Mouse (Mus musculus) heart, embryonic 11.5 days (tissue): ENCODE data around the gene Setmar. TPM values are rescaled to one million over a fixed set of nuclear protein-coding genes. Genes with fewer than 3 reads are reported as not detected.
"Not testable (repeated sequence)": the region's sequence is repeated elsewhere in the genome, so short reads cannot be mapped to it uniquely, and the experiment has no call there.

Experiments used
- ATAC-seq: fragments of 200-750 bp; cut with Nextera tagmentation; replicated peaks from 2 replicates; pipeline ENCODE4 v1.8.0; 2017; ENCODE audit warnings: moderate library complexity; ENCODE audit not compliant: insufficient number of reproducible peaks, low FRiP score, low TSS enrichment
- H3K27ac ChIP-seq: fragments of 300-500 bp; sonication (generic); 2 replicates; pipeline ENCODE4 v1.5.1; 2014; ENCODE audit warnings: mild to moderate bottlenecking, low read depth, low read length
- H3K27me3 ChIP-seq: fragments of 300-500 bp; sonication (generic); 2 replicates; pipeline ENCODE4 v1.6.1; 2014; ENCODE audit warnings: mild to moderate bottlenecking, low read length, mixed read lengths; ENCODE audit not compliant: control insufficient read depth, insufficient read depth
- H3K36me3 ChIP-seq: fragments of 300-500 bp; sonication (generic); 2 replicates; pipeline ENCODE4 v1.6.1; 2014; ENCODE audit warnings: mild to moderate bottlenecking, low read length, moderate library complexity, mixed read lengths; ENCODE audit not compliant: control insufficient read depth, insufficient read depth
- H3K4me1 ChIP-seq: fragments of 300-500 bp; sonication (generic); 2 replicates; pipeline ENCODE4 v1.6.1; 2014; ENCODE audit warnings: low read length; ENCODE audit not compliant: control insufficient read depth, insufficient read depth
- H3K4me2 ChIP-seq: fragments of 300-500 bp; sonication (generic); 2 replicates; pipeline ENCODE4 v1.6.1; 2014; ENCODE audit warnings: mild to moderate bottlenecking, moderate library complexity
- H3K4me3 ChIP-seq: fragments of 300-500 bp; sonication (generic); 2 replicates; pipeline ENCODE4 v1.5.1; 2014; ENCODE audit warnings: low read depth, low read length
- H3K9ac ChIP-seq: fragments of 300-500 bp; sonication (generic); 2 replicates; pipeline ENCODE4 v1.6.1; 2014; ENCODE audit warnings: mild to moderate bottlenecking, low read depth, low read length, moderate library complexity
- H3K9me3 ChIP-seq: fragments of 300-500 bp; sonication (generic); replicated peaks from 2 replicates; pipeline ENCODE4 v1.6.1; 2016; ENCODE audit warnings: low read length; ENCODE audit not compliant: control insufficient read depth
- WGBS: fragments of 180-500 bp; shearing (Covaris S2); extraction: QIAGEN DNeasy Blood & Tissue Kit; methylation state at CpG from one replicate; pipeline ENCODE4 v1.1.7; 2014; ENCODE audit not compliant: insufficient replicate concordance; 5-methylcytosine and 5-hydroxymethylcytosine counted together
- polyA plus RNA-seq: library from polyadenylated mRNA; unstranded; fragments of >200 nt; fragmentation: Nextera tagmentation; extraction: Ambion mirVana; gene quantifications from 2 replicates; pipeline ENCODE4 v1.2.1, GENCODE M21; 2014

The Setmar gene
- polyA plus RNA-seq, result 6.6 TPM in 2 replicates

GRCm38 (mm10) chr6:108064918-108065526 is at the start of gene Setmar:
Gene Setmar, plus strand, starts transcription at chr6:108065045.
- peak; percentile 98 for ATAC-seq
- Histone ChIP-seq H3K27me3 (no peaks in the 10 kb centered on the region), H3K9ac (peak within 1 kb of the TSS; percentile 75), H3K36me3 (no peaks in the 10 kb centered on the region), H3K9me3 (no peaks in the 10 kb centered on the region), H3K4me1 (no peaks in the 10 kb centered on the region), H3K4me3 (peak within 1 kb of the TSS; percentile 59), H3K4me2 (peak within 1 kb of the TSS; percentile 68), H3K27ac (peak within 1 kb of the TSS; percentile 86)
- 1% methylated on average over 24 of the region's 24 CpGs for WGBS

- Histone ChIP-seq H3K9ac (no peak overlapping the region), H3K4me3 (no peak overlapping the region), H3K36me3 (no peaks in the 10 kb centered on the region), H3K9me3 (no peaks in the 10 kb centered on the region), H3K27ac (no peak overlapping the region), H3K27me3 (no peaks in the 10 kb centered on the region), H3K4me1 (no peaks in the 10 kb centered on the region), H3K4me2 (no peak overlapping the region)
- WGBS, result 81% methylated on average over 5 of the region's 5 CpGs
- ATAC-seq, result no peak
Measured at GRCm38 (mm10) chr6:108021646-108022045, 43.2 kb upstream of the Setmar start.

GRCm38 (mm10) chr6:108055041-108055440 is 9.8 kb upstream of the Setmar start:
- 8% methylated on average over 2 of the region's 2 CpGs for WGBS
- not testable (repeated sequence) for ATAC-seq, H3K4me2 ChIP-seq

GRCm38 (mm10) chr6:108055946-108056345 is 8.9 kb upstream of the Setmar start:
- H3K27me3 ChIP-seq, result no peaks in the 10 kb centered on the region
- WGBS, result 76% methylated on average over 3 of the region's 3 CpGs
- no peaks in the 10 kb centered on the region for H3K9me3 ChIP-seq
- H3K36me3 ChIP-seq, result no peaks in the 10 kb centered on the region
- no peak for ATAC-seq
- no peak overlapping the region for H3K4me2 ChIP-seq
- no peak overlapping the region for H3K27ac ChIP-seq
- H3K4me1 ChIP-seq, result no peaks in the 10 kb centered on the region
- no peak overlapping the region for H3K9ac ChIP-seq
- H3K4me3 ChIP-seq, result no peak overlapping the region

More at GRCm38 (mm10) chr6:108055041-108055440, 9.8 kb upstream of the Setmar start:
- not testable (repeated sequence) for H3K4me1 ChIP-seq, H3K4me3 ChIP-seq, H3K9me3 ChIP-seq, H3K27ac ChIP-seq, H3K9ac ChIP-seq, H3K27me3 ChIP-seq, H3K36me3 ChIP-seq

GRCm38 (mm10) chr6:108057353-108057752 is 7.5 kb upstream of the Setmar start:
- Histone ChIP-seq H3K27me3 (no peaks in the 10 kb centered on the region), H3K4me3 (no peak overlapping the region), H3K36me3 (no peaks in the 10 kb centered on the region), H3K9me3 (no peaks in the 10 kb centered on the region), H3K9ac (no peak overlapping the region), H3K4me2 (no peak overlapping the region), H3K4me1 (no peaks in the 10 kb centered on the region), H3K27ac (no peak overlapping the region)
- WGBS, result 49% methylated on average over 4 of the region's 4 CpGs
- ATAC-seq, result no peak

GRCm38 (mm10) chr6:108058066-108058465 is 6.8 kb upstream of the Setmar start:
- no peaks in the 10 kb centered on the region for H3K4me1 ChIP-seq
- H3K27ac ChIP-seq, result no peak overlapping the region
- no peak overlapping the region for H3K4me2 ChIP-seq
- WGBS, result 83% methylated on average over 5 of the region's 5 CpGs
- H3K9ac ChIP-seq, result no peak overlapping the region
- no peaks in the 10 kb centered on the region for H3K27me3 ChIP-seq
- ATAC-seq, result no peak
- no peaks in the 10 kb centered on the region for H3K9me3 ChIP-seq
- no peak overlapping the region for H3K4me3 ChIP-seq
- H3K36me3 ChIP-seq, result no peaks in the 10 kb centered on the region

- Histone ChIP-seq H3K9ac (no peak overlapping the region), H3K4me3 (no peak overlapping the region), H3K9me3 (no peaks in the 10 kb centered on the region), H3K27ac (no peak overlapping the region), H3K4me1 (no peaks in the 10 kb centered on the region), H3K27me3 (no peaks in the 10 kb centered on the region), H3K4me2 (no peak overlapping the region), H3K36me3 (no peaks in the 10 kb centered on the region)
- 60% methylated on average over 3 of the region's 3 CpGs for WGBS
- ATAC-seq, result no peak
Measured at GRCm38 (mm10) chr6:108061121-108061520, 3.7 kb upstream of the Setmar start.

- WGBS, result 9% methylated on average over 6 of the region's 6 CpGs
- Histone ChIP-seq H3K36me3 (no peaks in the 10 kb centered on the region), H3K9me3 (no peaks in the 10 kb centered on the region), H3K4me1 (no peaks in the 10 kb centered on the region), H3K27me3 (no peaks in the 10 kb centered on the region), H3K4me2 (peak overlapping the region; percentile 68), H3K4me3 (peak overlapping the region; percentile 59), H3K27ac (peak overlapping the region; percentile 86), H3K9ac (peak overlapping the region; percentile 75; the same call in 1 of the 2 replicates)
- peak; percentile 66; the same call in 1 of the 2 replicates for ATAC-seq
Measured at GRCm38 (mm10) chr6:108065583-108065982, 738 bp downstream of the Setmar start.

GRCm38 (mm10) chr6:108070947-108071346 is 6.1 kb downstream of the Setmar start:
- ATAC-seq, result no peak
- Histone ChIP-seq H3K27me3 (no peaks in the 10 kb centered on the region), H3K4me1 (no peaks in the 10 kb centered on the region), H3K27ac (no peak overlapping the region), H3K36me3 (peaks cover 4% of the 10 kb centered on the region; the same call in 1 of the 2 replicates), H3K9ac (no peak overlapping the region), H3K4me2 (no peak overlapping the region), H3K4me3 (no peak overlapping the region), H3K9me3 (no peaks in the 10 kb centered on the region)
- WGBS, result 87% methylated on average over 7 of the region's 7 CpGs
